ENCODE assay signal across 19 mouse cellular contexts in genomic region chr14:60443821-60444551, GRCm38 (mm10).
DNase-seq lines count a peak whose midpoint lies in the region; ATAC-seq and TF ChIP-seq lines count a peak whose summit lies in the region.
"Had no signal": no experiment of that assay in that cellular context is flagged by ENCODE, and none has a peak within 500 bp of the region (broad histone marks: within the 10 kb centered on the region; RNA-seq: fewer than 3 reads in every experiment).

No protein-coding gene starts in this region.

- TF ChIP-seq CTCF in intestine, postnatal 0 days (IDR thresholded peaks at IDR 0.05; ENCODE audit: low read depth) = no peak

- DNase-seq in spleen, postnatal 36 days (ENCODE audit: low spot score in 2 of 2) = peak; percentile 14 to 48
- DNase-seq in spleen, postnatal 14 days (ENCODE audit: low spot score in 2 of 2) = no peak
- no peak for DNase-seq in retina, postnatal 1 day
- DNase-seq in kidney, adult 9 months = no peak
- DNase-seq in cerebellum, adult 9-11 months = no peak
- DNase-seq: adrenal gland, postnatal 14 days; cerebellum, postnatal 25 days; gastrocnemius, postnatal 25 days; kidney, postnatal 36 days; thymus, postnatal 4 days had no signal

- WGBS in intestine, embryonic 15.5 days = 53% methylated on average over 7 of the region's 7 CpGs
- 51% methylated on average over 7 of the region's 7 CpGs for WGBS in intestine, postnatal 0 days
- WGBS in intestine, embryonic 16.5 days = 57% methylated on average over 7 of the region's 7 CpGs

- H3K36me3 ChIP-seq in intestine, embryonic 15.5 days = no peaks in the 10 kb centered on the region
- H3K36me3 ChIP-seq in intestine, postnatal 0 days (ENCODE audit: control insufficient read depth, insufficient read depth) = no peaks in the 10 kb centered on the region
- no peaks in the 10 kb centered on the region for H3K36me3 ChIP-seq in intestine, embryonic 16.5 days (ENCODE audit: control insufficient read depth, insufficient read depth, low read length)
- H3K36me3 ChIP-seq: embryonic facial prominence, embryonic 12.5 days; G1E; heart, embryonic 13.5 days; hindbrain, embryonic 10.5 days; limb, embryonic 10.5 days; neural tube, embryonic 15.5 days had no signal

- H3K4me1 ChIP-seq in intestine, embryonic 15.5 days (replicated peaks) = no peaks in the 10 kb centered on the region; the same call in 1 of the 2 replicates
- no peaks in the 10 kb centered on the region for H3K4me1 ChIP-seq in intestine, postnatal 0 days (replicated peaks; ENCODE audit: control insufficient read depth, insufficient read depth, low read length)
- H3K4me1 ChIP-seq in intestine, embryonic 16.5 days (ENCODE audit: control insufficient read depth, insufficient read depth, low read length) = peaks cover 4% of the 10 kb centered on the region
- H3K4me1 ChIP-seq: heart, embryonic 13.5 days; neural tube, embryonic 15.5 days had no signal

- no peak overlapping the region for H3K27ac ChIP-seq in intestine, embryonic 15.5 days
- no peak overlapping the region for H3K27ac ChIP-seq in intestine, postnatal 0 days (ENCODE audit: low read depth, low read length)
- H3K27ac ChIP-seq in intestine, embryonic 16.5 days (ENCODE audit: low read length) = no peak overlapping the region
- H3K27ac ChIP-seq: embryonic facial prominence, embryonic 12.5 days; heart, embryonic 13.5 days; hindbrain, embryonic 10.5 days; limb, embryonic 10.5 days; neural tube, embryonic 15.5 days had no signal

- H3K9ac ChIP-seq in intestine, embryonic 15.5 days = no peak overlapping the region
- H3K9ac ChIP-seq in intestine, postnatal 0 days (ENCODE audit: low read depth, low read length) = no peak overlapping the region
- no peak overlapping the region for H3K9ac ChIP-seq in intestine, embryonic 16.5 days (ENCODE audit: low read depth, low read length)
- H3K9ac ChIP-seq: embryonic facial prominence, embryonic 12.5 days; heart, embryonic 13.5 days; neural tube, embryonic 15.5 days had no signal

- ATAC-seq in intestine, embryonic 15.5 days = peak; percentile 23; the same call in 1 of the 2 replicates
- ATAC-seq in intestine, postnatal 0 days = no peak
- 0 out of 2 replicates have a peak, but pooled peaks have one; percentile 5 for ATAC-seq in intestine, embryonic 16.5 days

- no peaks in the 10 kb centered on the region for H3K9me3 ChIP-seq in intestine, embryonic 15.5 days
- H3K9me3 ChIP-seq in intestine, postnatal 0 days (ENCODE audit: control insufficient read depth) = no peaks in the 10 kb centered on the region
- H3K9me3 ChIP-seq in intestine, embryonic 16.5 days (ENCODE audit: control insufficient read depth, low read length) = no peaks in the 10 kb centered on the region
- H3K9me3 ChIP-seq: embryonic facial prominence, embryonic 12.5 days; G1E; heart, embryonic 13.5 days; hindbrain, embryonic 10.5 days; limb, embryonic 10.5 days; neural tube, embryonic 15.5 days had no signal

- no peaks in the 10 kb centered on the region for H3K27me3 ChIP-seq in intestine, embryonic 15.5 days (replicated peaks)
- no peaks in the 10 kb centered on the region for H3K27me3 ChIP-seq in intestine, postnatal 0 days (replicated peaks; ENCODE audit: control insufficient read depth, insufficient read depth, low read length)
- no peaks in the 10 kb centered on the region for H3K27me3 ChIP-seq in intestine, embryonic 16.5 days (replicated peaks; ENCODE audit: control insufficient read depth, insufficient read depth, low read length)
- H3K27me3 ChIP-seq: embryonic facial prominence, embryonic 12.5 days; heart, embryonic 13.5 days; neural tube, embryonic 15.5 days had no signal

- H3K4me2 ChIP-seq in intestine, embryonic 15.5 days (replicated peaks) = no peak overlapping the region
- no peak overlapping the region for H3K4me2 ChIP-seq in intestine, postnatal 0 days (replicated peaks; ENCODE audit: low read depth)
- H3K4me2 ChIP-seq in intestine, embryonic 16.5 days (ENCODE audit: low read depth, low read length) = no peak overlapping the region
- H3K4me2 ChIP-seq: embryonic facial prominence, embryonic 12.5 days; heart, embryonic 13.5 days; neural tube, embryonic 15.5 days had no signal

- no peak overlapping the region for H3K4me3 ChIP-seq in intestine, embryonic 15.5 days (replicated peaks)
- no peak overlapping the region for H3K4me3 ChIP-seq in intestine, postnatal 0 days (ENCODE audit: low read depth, low read length)
- no peak overlapping the region for H3K4me3 ChIP-seq in intestine, embryonic 16.5 days (ENCODE audit: low read length)
- H3K4me3 ChIP-seq: embryonic facial prominence, embryonic 12.5 days; heart, embryonic 13.5 days; hindbrain, embryonic 10.5 days; limb, embryonic 10.5 days; neural tube, embryonic 15.5 days had no signal

Comparison
In these comparisons a context has a peak if more than half of its experiments do, and no peak if none do; other contexts are left out.
1. DNase-seq: peak in spleen, postnatal 36 days (2 of 2); none in spleen, postnatal 14 days (0 of 2), retina, postnatal 1 day (single experiment), kidney, adult 9 months (single experiment) and cerebellum, adult 9-11 months (single experiment).